Mouse (Mus musculus): ENCODE measurements around the gene Sub1.

Sub1 gene

DNA sequence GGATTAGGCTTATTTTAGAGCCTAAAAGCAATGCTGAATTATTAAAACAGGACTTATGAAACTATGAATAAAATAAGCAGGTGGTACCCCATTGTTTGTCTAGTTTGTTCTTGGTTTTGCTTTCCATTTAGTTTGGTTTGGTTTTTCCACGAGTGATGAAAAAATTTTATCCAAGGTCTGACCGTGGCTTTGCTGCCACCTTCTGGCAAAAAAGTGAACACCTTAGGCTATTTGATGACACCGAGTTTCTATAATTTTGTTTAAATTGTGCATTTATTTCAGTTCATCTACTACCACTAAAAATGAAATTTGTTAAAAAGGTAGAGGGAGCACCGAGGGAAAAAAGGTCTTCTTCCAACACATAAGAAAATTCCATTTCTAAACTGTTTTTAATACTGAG lies 30.4 kb downstream of the Sub1 start:
- DNase-seq (ENCODE audit: low read depth): peak; percentile 76

DNA sequence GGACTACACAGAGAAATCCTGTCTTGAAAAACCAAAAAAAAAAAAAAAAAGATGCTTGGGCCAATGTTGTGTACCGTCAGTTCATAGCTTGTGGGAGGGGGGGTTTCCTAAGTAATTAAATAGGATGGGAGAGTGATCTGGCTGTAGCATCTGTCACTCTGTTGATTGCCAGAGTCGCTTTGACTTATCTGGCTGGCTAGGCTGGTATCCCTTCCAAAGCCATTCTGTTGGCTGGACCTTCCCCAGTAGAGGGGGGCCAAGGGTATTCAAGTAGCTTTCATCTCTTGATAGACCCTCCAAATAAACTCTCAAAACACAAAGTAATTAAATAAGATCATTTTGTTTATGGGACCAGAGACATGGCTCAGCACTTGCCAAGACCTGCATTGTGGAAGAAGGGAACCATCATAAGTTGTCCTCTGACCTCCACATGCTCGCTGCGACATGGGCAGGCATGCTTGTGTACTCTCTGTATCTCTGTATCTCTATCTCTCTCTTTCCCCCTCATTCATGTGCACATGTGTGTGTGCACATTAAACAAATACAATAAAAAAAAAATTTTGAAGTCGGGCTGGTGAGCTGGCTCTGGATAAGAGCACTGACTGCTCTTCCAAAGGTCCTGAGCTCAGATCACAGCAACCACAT lies 31.5 kb downstream of the Sub1 start:
- no peak for DNase-seq (ENCODE audit: low read depth)

DNA sequence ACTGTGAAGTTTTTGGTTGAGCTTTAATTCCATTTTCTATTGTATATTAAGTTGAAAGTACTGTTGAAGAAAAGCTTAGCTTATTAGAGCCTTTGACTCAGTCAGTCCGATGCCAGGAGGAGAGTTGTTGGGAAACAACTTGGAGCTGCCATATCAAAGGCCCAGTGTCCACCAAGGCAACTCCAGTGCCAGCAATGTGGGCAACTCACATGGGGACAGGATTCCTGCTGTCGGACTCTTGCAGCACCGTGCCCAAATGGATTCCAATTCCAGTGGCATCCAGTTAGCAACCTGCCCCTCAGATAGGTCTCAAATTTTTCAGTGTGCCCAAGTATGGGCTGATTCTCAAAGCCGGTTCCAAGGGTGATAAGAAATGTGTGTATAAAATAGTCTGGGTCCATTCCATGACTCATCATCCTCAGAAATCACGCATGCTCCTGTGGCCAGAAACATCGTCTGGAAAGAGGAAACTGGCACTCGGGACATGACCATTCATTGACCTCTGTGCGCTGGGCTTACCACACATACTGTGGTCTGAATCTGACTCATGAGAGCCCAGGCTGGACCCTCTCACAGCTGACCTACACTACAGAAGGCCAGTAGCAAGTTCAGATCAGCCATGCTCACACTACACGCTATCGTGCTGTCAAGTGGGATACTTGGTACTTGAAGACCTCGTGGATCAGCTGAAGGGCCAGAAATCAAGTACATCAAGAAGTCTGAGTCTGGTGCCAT lies 32.8 kb downstream of the Sub1 start:
- DNase-seq (ENCODE audit: low read depth): no peak

DNA sequence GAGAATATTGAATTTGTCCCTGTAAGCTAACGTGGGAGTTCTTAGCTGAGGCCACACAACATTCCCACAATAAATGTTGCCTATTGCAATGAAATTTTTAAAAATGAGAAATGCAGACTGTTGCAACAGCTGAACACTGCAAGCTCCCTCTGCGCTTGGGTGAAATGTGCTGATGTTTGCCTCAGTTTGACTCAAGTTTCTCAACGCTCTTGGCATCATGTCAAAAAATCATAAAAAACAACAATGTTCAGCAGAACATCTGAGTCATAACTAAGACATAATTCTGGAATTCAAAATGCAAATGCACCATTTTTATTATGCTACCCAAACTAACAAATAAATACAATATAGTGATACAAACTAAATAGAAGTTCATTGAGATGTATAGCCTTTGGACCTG lies 37.1 kb downstream of the Sub1 start:
- DNase-seq (ENCODE audit: low read depth): no peak

DNA sequence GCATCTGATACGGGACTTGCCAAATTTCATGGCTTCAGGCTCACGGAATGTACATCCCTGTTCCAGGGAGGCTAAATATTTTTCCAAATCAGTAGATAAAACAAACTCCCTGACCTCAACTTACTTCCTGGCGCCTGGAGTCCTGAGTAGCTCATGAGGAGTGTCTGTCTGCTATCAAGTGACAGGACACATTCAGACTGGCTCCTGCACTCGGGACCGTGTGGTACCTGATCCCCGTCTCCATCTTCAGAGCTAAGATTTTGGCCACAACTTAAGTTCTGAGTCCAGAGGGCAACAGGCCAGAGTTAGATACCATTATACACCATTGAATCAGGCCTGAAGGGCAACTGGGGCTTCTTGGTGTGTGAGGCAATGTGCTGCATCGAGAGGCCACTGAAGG lies 40.7 kb downstream of the Sub1 start:
- DNase-seq (ENCODE audit: low read depth): no peak

DNA sequence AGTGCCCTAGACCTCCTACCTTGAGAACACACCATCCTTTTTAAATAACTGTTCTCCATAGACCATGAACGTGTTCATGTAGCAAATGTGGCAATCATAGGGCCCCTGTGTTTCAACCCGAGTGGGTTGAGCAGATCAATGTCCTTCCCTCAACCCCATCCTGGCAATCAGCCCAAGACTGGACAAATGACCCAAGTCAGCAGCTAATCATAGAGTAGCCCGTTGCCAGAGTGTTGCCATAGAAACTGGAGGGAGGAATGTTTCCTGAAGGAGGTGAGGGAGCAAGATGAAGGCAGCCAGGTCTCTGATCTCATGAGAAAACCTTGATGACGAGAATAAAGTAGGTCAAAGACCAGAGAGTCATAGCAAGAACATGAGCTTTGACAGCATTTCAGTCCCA lies 42.6 kb downstream of the Sub1 start:
- DNase-seq (ENCODE audit: low read depth): no peak

DNA sequence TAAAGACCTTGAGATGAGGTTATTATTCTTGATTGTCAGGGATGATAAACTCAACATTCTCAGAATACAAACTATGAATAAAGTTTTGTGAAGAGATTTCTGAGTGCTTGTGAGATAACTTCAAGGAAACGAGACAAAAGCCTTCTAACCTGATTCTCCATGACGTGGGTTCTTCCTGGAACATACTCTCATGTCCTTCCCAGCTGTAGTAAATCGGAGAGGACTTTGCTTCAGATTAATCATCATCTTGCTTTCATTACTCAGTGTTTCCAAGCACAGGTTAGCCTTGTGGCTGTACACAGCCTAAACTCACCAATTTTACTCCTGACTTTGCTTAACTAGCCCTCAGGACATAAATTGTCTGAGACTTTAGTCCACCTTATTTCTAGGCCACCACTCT lies 44.6 kb downstream of the Sub1 start:
- DNase-seq (ENCODE audit: low read depth): peak; percentile 40

DNA sequence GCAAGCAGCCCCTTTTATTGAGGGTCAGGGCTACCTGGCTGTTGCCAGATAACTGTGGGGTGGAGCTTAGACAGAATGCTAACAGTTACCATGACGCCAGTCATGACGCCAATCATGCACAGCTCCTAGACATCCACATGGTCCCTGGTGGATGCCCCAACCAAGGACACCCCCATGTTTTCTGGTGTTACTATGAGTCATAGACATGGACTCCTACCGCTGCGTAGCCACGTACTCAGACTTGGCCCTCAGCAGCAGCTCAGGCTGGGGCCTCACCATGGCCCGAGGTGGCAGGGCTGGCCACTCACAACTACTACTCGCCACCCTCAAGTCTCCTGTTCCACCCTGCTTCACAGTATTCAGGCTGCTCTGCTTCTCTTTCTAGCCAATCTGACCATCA lies 45.6 kb downstream of the Sub1 start:
- no peak for DNase-seq (ENCODE audit: low read depth)

DNA sequence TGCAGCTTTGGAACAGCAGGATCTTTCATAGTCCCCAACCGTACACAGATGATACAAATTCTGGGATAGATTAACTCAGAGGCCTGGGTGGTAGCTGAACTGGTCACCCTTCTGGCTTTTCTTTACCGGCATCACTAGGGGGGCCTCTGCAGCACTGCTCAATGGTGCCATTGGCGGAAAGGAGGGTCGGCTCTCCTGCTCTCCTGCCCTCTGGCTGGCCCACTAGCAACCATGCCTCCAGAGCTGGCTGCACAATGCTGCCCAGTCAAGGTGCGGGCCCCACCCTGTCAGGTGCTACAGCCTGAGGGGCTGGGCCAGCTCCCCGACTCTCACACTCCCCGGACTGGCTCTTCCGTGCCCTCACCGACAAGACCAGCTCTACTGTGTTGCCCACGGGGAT lies 46.6 kb downstream of the Sub1 start:
- DNase-seq (ENCODE audit: low read depth): no peak

DNA sequence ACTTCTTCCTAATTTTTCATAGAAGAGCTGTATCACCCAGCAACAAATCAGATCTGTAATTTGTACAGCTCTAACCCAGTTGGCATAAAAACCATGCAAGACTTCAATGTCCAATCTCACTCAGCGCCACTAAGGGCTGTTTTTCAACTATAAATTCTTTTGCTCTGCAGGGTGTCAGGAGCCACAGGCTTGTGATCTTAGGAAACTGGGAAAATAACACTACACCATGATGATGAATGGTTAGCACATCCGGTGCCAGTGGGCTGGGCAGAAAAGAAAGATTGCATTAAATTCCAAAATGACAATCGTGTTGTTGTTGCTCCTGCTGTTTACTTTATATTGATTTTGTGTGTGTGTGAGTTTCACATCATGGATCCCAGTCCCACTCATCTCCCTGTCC lies 47.3 kb downstream of the Sub1 start:
- DNase-seq (ENCODE audit: low read depth): no peak

DNA sequence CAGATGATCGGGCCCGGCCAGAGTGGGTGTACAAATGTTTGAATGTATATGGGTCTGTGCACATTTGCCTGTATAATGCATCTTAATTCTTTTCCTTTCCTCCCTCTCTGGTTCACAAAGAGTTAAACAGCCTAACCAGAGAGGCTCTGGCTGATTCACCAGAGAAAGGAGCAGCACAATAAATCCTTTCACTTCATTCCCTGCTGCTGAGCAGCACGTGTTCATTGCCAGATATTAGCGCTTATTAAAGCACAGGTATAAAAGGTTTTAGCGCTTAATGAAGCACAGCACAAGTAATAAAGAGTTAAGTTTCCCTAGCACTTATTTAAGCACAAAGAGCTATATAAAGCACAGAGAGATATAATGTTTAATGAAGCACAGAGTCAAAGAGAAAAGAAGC lies 55.9 kb downstream of the Sub1 start:
- no peak for DNase-seq (ENCODE audit: low read depth)

Measured in induced T-regulatory cell, adult 2 months (primary cell).